Mouse (Mus musculus) liver, adult 2 months (tissue): ENCODE measurements around the gene Abcg4. TPM values are rescaled to one million over a fixed set of nuclear protein-coding genes. Genes with fewer than 3 reads are reported as not detected.

ENCODE experiments used
- DNase-seq: peaks from one replicate; pipeline ENCODE4 v3.0.0-alpha.2; 2011; ENCODE audit warnings: low read depth, low spot score; ENCODE audit errors: extremely low read depth
- H3K27ac ChIP-seq: fragments of 200-500 bp; replicated peaks from 2 replicates; pipeline ENCODE4 v1.5.1; 2012; ENCODE audit warnings: low read depth, mild to moderate bottlenecking, control low read depth, inconsistent platforms, low read length; ENCODE audit not compliant: insufficient read depth
- H3K27me3 ChIP-seq: fragments of 200-500 bp; 2 replicates; pipeline ENCODE4 v1.6.1; 2012; ENCODE audit warnings: mild to moderate bottlenecking, moderate library complexity, low read length, inconsistent platforms; ENCODE audit not compliant: control insufficient read depth, insufficient read depth
- H3K36me3 ChIP-seq: fragments of 200-500 bp; 2 replicates; pipeline ENCODE4 v1.6.1; 2012; ENCODE audit warnings: low read length, inconsistent platforms; ENCODE audit not compliant: control insufficient read depth, insufficient read depth
- H3K4me1 ChIP-seq: fragments of 200-500 bp; 2 replicates; pipeline ENCODE4 v1.6.1; 2011; ENCODE audit warnings: low read length; ENCODE audit not compliant: control insufficient read depth, insufficient read depth
- H3K4me3 ChIP-seq: fragments of 200-500 bp; 2 replicates; pipeline ENCODE4 v1.5.1; 2011; ENCODE audit warnings: low read depth, mild to moderate bottlenecking, control low read depth, low read length, moderate library complexity; ENCODE audit not compliant: insufficient read depth
- H3K79me2 ChIP-seq: fragments of 200-500 bp; 2 replicates; pipeline ENCODE4 v1.6.1; 2012; ENCODE audit warnings: inconsistent platforms, mild to moderate bottlenecking, low read length, moderate library complexity; ENCODE audit not compliant: control insufficient read depth, insufficient read depth
- H3K9ac ChIP-seq: fragments of 200-500 bp; 2 replicates; pipeline ENCODE4 v1.6.1; 2012; ENCODE audit warnings: low read depth, mild to moderate bottlenecking, control low read depth, inconsistent platforms, low read length
- CTCF ChIP-seq: fragments of 200-500 bp; IDR thresholded peaks from 2 replicates; pipeline ENCODE4 v1.5.1; 2011; ENCODE audit warnings: low read depth, low read length, control low read depth
- POLR2A ChIP-seq: fragments of 200-500 bp; IDR thresholded peaks from 2 replicates; pipeline ENCODE4 v1.6.1; 2011; ENCODE audit warnings: low read length, control low read depth; ENCODE audit not compliant: insufficient read depth; ENCODE audit errors: extremely low read depth
- WGBS: fragments of 180-500 bp; shearing (Covaris S2); methylation state at CpG from one replicate; pipeline ENCODE4 v1.1.7; 2018; 5-methylcytosine and 5-hydroxymethylcytosine counted together
- polyA plus RNA-seq: library from polyadenylated mRNA; depleted of rRNA; stranded (reverse); fragments of >200 nt; gene quantifications from 2 replicates; pipeline ENCODE4 v1.2.3, GENCODE M21; 2012
- total RNA-seq: library from RNA; depleted of rRNA; stranded (reverse); fragments of >200 nt; gene quantifications from 2 replicates; pipeline ENCODE4 v1.2.3, GENCODE M21; 2014

Gene Abcg4
- total and polyA plus RNA-seq, 2 experiments, result 0.11 TPM; not detected in 1

GRCm38 (mm10) chr9:44320799-44321133 is 32.4 kb upstream of the Abcg4 start:
- H3K27ac ChIP-seq, result peak overlapping the region; percentile 81
- H3K79me2 ChIP-seq, result peaks cover 18% of the 10 kb centered on the region
- WGBS, result 11% methylated on average over 6 of the region's 6 CpGs
- TF ChIP-seq POLR2A (no peak), CTCF (no peak)
- 0 out of 2 replicates have a peak overlapping the region, but pooled peaks have one; percentile 13 for H3K4me3 ChIP-seq
- peak; percentile 68 for DNase-seq
- peak overlapping the region; percentile 51 for H3K9ac ChIP-seq
- H3K4me1 ChIP-seq, result peaks cover 15% of the 10 kb centered on the region
- peaks cover 8% of the 10 kb centered on the region; the same call in 1 of the 2 replicates for H3K36me3 ChIP-seq
- H3K27me3 ChIP-seq, result no peaks in the 10 kb centered on the region

DNA sequence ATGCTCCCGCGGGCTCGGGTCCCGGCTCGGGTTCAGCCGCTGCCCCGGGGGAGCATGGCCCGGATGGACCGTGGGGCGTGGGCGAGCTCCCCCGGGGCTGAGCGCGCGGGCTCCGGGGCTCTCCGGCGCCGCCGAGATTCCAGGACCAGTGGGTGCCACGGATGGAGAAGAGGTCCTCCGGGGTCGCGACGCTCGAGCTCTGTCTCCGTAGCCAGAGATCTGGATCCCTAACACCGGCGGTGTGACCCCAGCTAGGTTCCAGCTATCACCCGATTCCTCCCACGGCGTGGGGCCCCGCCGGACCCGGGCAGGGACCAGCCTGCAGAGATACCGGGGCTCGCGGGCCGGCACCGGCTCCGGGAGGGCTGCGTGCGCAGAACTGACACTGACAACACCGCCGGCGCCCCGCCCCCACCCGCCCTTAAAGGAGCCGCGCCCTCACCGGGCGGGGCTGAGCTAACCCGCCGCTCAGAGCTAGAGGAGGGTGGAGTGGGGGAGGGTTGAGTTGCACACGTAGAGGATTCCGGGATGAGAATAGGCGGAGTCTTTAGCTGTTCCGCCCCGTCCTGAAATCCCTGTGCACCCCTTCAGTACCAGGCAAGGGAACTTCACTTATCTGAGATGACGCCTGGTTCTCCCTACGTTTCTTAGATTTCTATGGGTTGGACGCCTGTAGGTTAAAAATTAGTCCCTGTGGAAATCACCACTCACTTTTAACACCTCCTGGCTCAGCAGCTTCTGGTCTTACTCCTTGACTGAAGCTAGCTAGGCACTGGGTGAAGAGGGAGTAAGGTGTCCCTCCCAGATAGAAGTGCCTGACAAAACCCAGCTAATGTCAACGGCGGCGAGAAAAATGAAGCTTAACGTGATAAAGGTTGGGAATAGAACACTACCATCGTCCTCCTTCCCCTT is 31.7 kb upstream of the Abcg4 start, which contains the start of gene C2cd2l:
Gene C2cd2l, minus strand, starts transcription at position 399 of the 912 bp plus-strand sequence.
- H3K4me1 ChIP-seq, result peaks cover 14% of the 10 kb centered on the region
- no peaks in the 10 kb centered on the region for H3K27me3 ChIP-seq
- H3K79me2 ChIP-seq, result peaks cover 18% of the 10 kb centered on the region
- DNase-seq, result peak; percentile 93
- peaks cover 14% of the 10 kb centered on the region; the same call in 1 of the 2 replicates for H3K36me3 ChIP-seq
- peak within 1 kb of the TSS; percentile 98 for H3K4me3 ChIP-seq
- H3K9ac ChIP-seq, result peak within 1 kb of the TSS; percentile 99
- TF ChIP-seq POLR2A, result peak; percentile 86
- no peak for TF ChIP-seq CTCF
- peak within 1 kb of the TSS; percentile 85 for H3K27ac ChIP-seq
- WGBS, result under 1% methylated on average over 67 of the region's 67 CpGs

DNA sequence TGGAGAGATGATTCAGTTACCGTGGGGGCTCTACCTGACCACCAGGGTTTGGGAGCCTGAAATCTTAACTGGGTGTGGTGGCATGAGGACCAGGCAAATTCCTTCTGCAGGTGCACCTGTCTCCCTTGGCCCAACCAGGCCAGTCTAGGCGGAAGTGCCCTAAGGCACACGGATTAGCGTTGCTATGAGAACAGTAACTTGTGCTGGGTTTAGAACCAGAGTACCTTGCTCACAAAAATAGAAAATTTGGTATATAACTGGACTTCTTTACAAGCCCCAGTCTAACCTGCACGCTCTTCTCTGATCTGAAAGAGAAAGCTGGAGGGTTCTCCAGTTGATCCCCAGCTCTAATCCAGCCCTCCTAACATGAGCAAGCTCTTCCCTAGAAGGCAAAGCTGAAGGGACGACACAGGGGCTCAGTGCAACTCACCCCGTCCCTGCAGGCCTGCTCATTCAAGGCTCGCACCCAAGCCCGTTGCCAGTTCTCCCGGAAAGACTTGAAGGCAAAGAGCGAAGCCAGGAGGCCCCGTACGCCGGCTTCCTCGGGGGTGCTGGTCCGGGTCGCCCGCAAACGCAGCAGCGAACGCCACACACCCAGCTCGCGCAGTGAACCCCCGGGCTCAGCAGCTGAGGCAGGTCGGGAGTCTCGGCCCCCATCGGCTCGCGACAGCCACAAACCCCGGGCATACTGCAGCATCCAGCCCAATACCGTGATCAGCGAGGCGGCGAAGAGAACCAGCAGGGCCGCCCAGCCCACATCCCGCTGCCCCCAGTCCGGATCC is 30.9 kb upstream of the Abcg4 start:
- peak; percentile 52 for DNase-seq
- peak overlapping the region; percentile 99 for H3K9ac ChIP-seq
- peak overlapping the region; percentile 85 for H3K27ac ChIP-seq
- peak overlapping the region; percentile 98 for H3K4me3 ChIP-seq
- peaks cover 17% of the 10 kb centered on the region; the same call in 1 of the 2 replicates for H3K36me3 ChIP-seq
- H3K79me2 ChIP-seq, result peaks cover 18% of the 10 kb centered on the region
- H3K27me3 ChIP-seq, result no peaks in the 10 kb centered on the region
- under 1% methylated on average over 36 of the region's 37 CpGs for WGBS
- no peak for TF ChIP-seq CTCF
- TF ChIP-seq POLR2A, result no peak
- peaks cover 14% of the 10 kb centered on the region for H3K4me1 ChIP-seq

- H3K36me3 ChIP-seq, result peaks cover 21% of the 10 kb centered on the region; the same call in 1 of the 2 replicates
- TF ChIP-seq POLR2A, result 0 out of 2 replicates have a peak, but pooled peaks have one; percentile 20
- no peak for TF ChIP-seq CTCF
- H3K27me3 ChIP-seq, result no peaks in the 10 kb centered on the region
- peaks cover 14% of the 10 kb centered on the region for H3K4me1 ChIP-seq
- 3% methylated on average over 3 of the region's 3 CpGs for WGBS
- peak overlapping the region; percentile 85 for H3K27ac ChIP-seq
- DNase-seq, result no peak
- H3K4me3 ChIP-seq, result peak overlapping the region; percentile 98
- peaks cover 18% of the 10 kb centered on the region for H3K79me2 ChIP-seq
- H3K9ac ChIP-seq, result peak overlapping the region; percentile 99
These were observed 30.3 kb upstream of the Abcg4 start for GRCm38 (mm10) chr9:44318826-44319095.

GRCm38 (mm10) chr9:44318076-44318825 is 29.8 kb upstream of the Abcg4 start:
- H3K36me3 ChIP-seq, result peaks cover 22% of the 10 kb centered on the region; the same call in 1 of the 2 replicates
- peaks cover 14% of the 10 kb centered on the region for H3K4me1 ChIP-seq
- TF ChIP-seq CTCF (no peak), POLR2A (no peak)
- H3K27me3 ChIP-seq, result no peaks in the 10 kb centered on the region
- H3K79me2 ChIP-seq, result peaks cover 18% of the 10 kb centered on the region
- peak overlapping the region; percentile 85 for H3K27ac ChIP-seq
- peak overlapping the region; percentile 99 for H3K9ac ChIP-seq
- peak; percentile 92 for DNase-seq
- WGBS, result 4% methylated on average over 5 of the region's 5 CpGs
- H3K4me3 ChIP-seq, result peak overlapping the region; percentile 98
